ENCODE assay signal across 8 mouse cellular contexts in genomic region chr2:30801067-30801852, GRCm38 (mm10). TPM values are rescaled to one million over a fixed set of nuclear protein-coding genes. Genes with fewer than 3 reads are reported as not detected.
DNase-seq lines count a peak whose midpoint lies in the region; ATAC-seq lines count a peak whose summit lies in the region.

No protein-coding gene starts in this region.

- peak overlapping the region; percentile 50 for H3K4me3 ChIP-seq in embryonic facial prominence, embryonic 12.5 days
- peak overlapping the region; percentile 60 for H3K4me3 ChIP-seq in hindbrain, embryonic 10.5 days
- peak overlapping the region; percentile 48 for H3K4me3 ChIP-seq in liver, embryonic 11.5 days (ENCODE audit: low read depth, low read length)
- peak overlapping the region; percentile 40 for H3K4me3 ChIP-seq in neural tube, embryonic 12.5 days

- H3K27me3 ChIP-seq in embryonic facial prominence, embryonic 12.5 days: peaks cover 26% of the 10 kb centered on the region
- H3K27me3 ChIP-seq in hindbrain, embryonic 10.5 days (ENCODE audit: insufficient read depth, poor library complexity, severe bottlenecking): peaks cover 68% of the 10 kb centered on the region
- H3K27me3 ChIP-seq in liver, embryonic 11.5 days (replicated peaks; ENCODE audit: control insufficient read depth, insufficient read depth, low read length): peaks cover 61% of the 10 kb centered on the region
- H3K27me3 ChIP-seq in neural tube, embryonic 12.5 days (replicated peaks): peaks cover 24% of the 10 kb centered on the region

- H3K9me3 ChIP-seq in embryonic facial prominence, embryonic 12.5 days: no peaks in the 10 kb centered on the region
- no peaks in the 10 kb centered on the region for H3K9me3 ChIP-seq in hindbrain, embryonic 10.5 days
- no peaks in the 10 kb centered on the region for H3K9me3 ChIP-seq in liver, embryonic 11.5 days (ENCODE audit: control insufficient read depth, low read length)
- no peaks in the 10 kb centered on the region for H3K9me3 ChIP-seq in neural tube, embryonic 12.5 days

- DNase-seq in cerebellum, postnatal 25 days: peak; percentile 46 to 53
- DNase-seq in cerebellum, adult 9-10 months: no peak
- peak; percentile 61 for DNase-seq in CD4-positive, CD25-positive, alpha-beta regulatory T cell, adult 2 months (ENCODE audit: low read depth, low spot score)
- DNase-seq in hindbrain, embryonic 10.5 days (ENCODE audit: low spot score): peak; percentile 73
- peak; percentile 56 for DNase-seq in liver, embryonic 11.5 days (ENCODE audit: low spot score)
- no peak for DNase-seq in gastrocnemius, adult 8-10 months (ENCODE audit: low spot score in 2 of 2)

- peak overlapping the region; percentile 96 for H3K4me2 ChIP-seq in embryonic facial prominence, embryonic 12.5 days (replicated peaks)
- peak overlapping the region; percentile 84 for H3K4me2 ChIP-seq in liver, embryonic 11.5 days
- peak overlapping the region; percentile 95 for H3K4me2 ChIP-seq in neural tube, embryonic 12.5 days (replicated peaks)

- ATAC-seq in embryonic facial prominence, embryonic 12.5 days (ENCODE audit: insufficient number of reproducible peaks, insufficient read depth, low FRiP score, low TSS enrichment): no peak
- no peak for ATAC-seq in liver, embryonic 11.5 days (replicated peaks; ENCODE audit: low FRiP score)
- ATAC-seq in neural tube, embryonic 12.5 days (ENCODE audit: low FRiP score, low read depth): 0 out of 2 replicates have a peak, but pooled peaks have one; percentile 23

- no peaks in the 10 kb centered on the region for H3K36me3 ChIP-seq in embryonic facial prominence, embryonic 12.5 days
- no peaks in the 10 kb centered on the region for H3K36me3 ChIP-seq in hindbrain, embryonic 10.5 days
- no peaks in the 10 kb centered on the region for H3K36me3 ChIP-seq in liver, embryonic 11.5 days (ENCODE audit: control insufficient read depth, insufficient read depth, low read length)
- no peaks in the 10 kb centered on the region for H3K36me3 ChIP-seq in neural tube, embryonic 12.5 days

- H3K27ac ChIP-seq in embryonic facial prominence, embryonic 12.5 days: no peak overlapping the region
- H3K27ac ChIP-seq in hindbrain, embryonic 10.5 days: peak overlapping the region; percentile 87
- no peak overlapping the region for H3K27ac ChIP-seq in liver, embryonic 11.5 days (ENCODE audit: low read depth, low read length)
- H3K27ac ChIP-seq in neural tube, embryonic 12.5 days: no peak overlapping the region

- under 1% methylated on average over 76 of the region's 77 CpGs for WGBS in embryonic facial prominence, embryonic 12.5 days
- WGBS in hindbrain, embryonic 10.5 days: under 1% methylated on average over 77 of the region's 77 CpGs
- under 1% methylated on average over 74 of the region's 77 CpGs for WGBS in liver, embryonic 11.5 days
- WGBS in neural tube, embryonic 12.5 days: under 1% methylated on average over 77 of the region's 77 CpGs

- H3K4me1 ChIP-seq in embryonic facial prominence, embryonic 12.5 days: peaks cover 29% of the 10 kb centered on the region
- H3K4me1 ChIP-seq in hindbrain, embryonic 10.5 days (replicated peaks): peaks cover 49% of the 10 kb centered on the region
- H3K4me1 ChIP-seq in liver, embryonic 11.5 days (replicated peaks; ENCODE audit: control insufficient read depth, insufficient read depth, low read length): peaks cover 10% of the 10 kb centered on the region
- H3K4me1 ChIP-seq in neural tube, embryonic 12.5 days: peaks cover 21% of the 10 kb centered on the region

- peak overlapping the region; percentile 66 for H3K9ac ChIP-seq in embryonic facial prominence, embryonic 12.5 days
- H3K9ac ChIP-seq in liver, embryonic 11.5 days (ENCODE audit: low read depth, low read length): peak overlapping the region; percentile 16
- peak overlapping the region; percentile 61 for H3K9ac ChIP-seq in neural tube, embryonic 12.5 days

RNA-seq across cellular contexts. Expression of gene 1700001O22Rik, which starts 2.2 kb away (rescaled TPM):
- polyA plus RNA-seq in embryonic facial prominence, embryonic 12.5 days (2016; fragmentation: Nextera tagmentation; extraction: Ambion mirVana): 3.8 and 4.0 TPM in 2 replicates
- polyA plus RNA-seq in hindbrain, embryonic 10.5 days (2016; fragmentation: Nextera tagmentation; extraction: Ambion mirVana): 3.1 and 3.4 TPM in 2 replicates
- polyA plus RNA-seq in liver, embryonic 11.5 days (2014; fragmentation: Nextera tagmentation; extraction: Ambion mirVana): 0.40 and 0.75 TPM in 2 replicates
- polyA plus RNA-seq in neural tube, embryonic 12.5 days (2016; fragmentation: Nextera tagmentation; extraction: Ambion mirVana): 2.0 and 2.6 TPM in 2 replicates
- total RNA-seq in gastrocnemius, adult 8-10 months (2022): 10 to 100 TPM in 2 of 4 experiments, 1 to 10 TPM in 1, under 1 TPM in 1; 0.80 to 25.5 (median 10.2) TPM

RNA-seq across cellular contexts. Expression of gene Ntmt1, which starts 6.4 kb away (rescaled TPM):
- 105 and 106 TPM in 2 replicates for polyA plus RNA-seq in embryonic facial prominence, embryonic 12.5 days (2016; fragmentation: Nextera tagmentation; extraction: Ambion mirVana)
- polyA plus RNA-seq in hindbrain, embryonic 10.5 days (2016; fragmentation: Nextera tagmentation; extraction: Ambion mirVana): 125 and 134 TPM in 2 replicates
- 75.9 and 85.2 TPM in 2 replicates for polyA plus RNA-seq in liver, embryonic 11.5 days (2014; fragmentation: Nextera tagmentation; extraction: Ambion mirVana)
- polyA plus RNA-seq in neural tube, embryonic 12.5 days (2016; fragmentation: Nextera tagmentation; extraction: Ambion mirVana): 111 and 119 TPM in 2 replicates
- total RNA-seq in gastrocnemius, adult 8-10 months (2022): 10 to 100 TPM in 3 of 4 experiments, 1 to 10 TPM in 1; 9.7 to 14.5 (median 13.3) TPM

RNA-seq across cellular contexts. Expression of gene Asb6, which starts 28.9 kb away (rescaled TPM):
- polyA plus RNA-seq in embryonic facial prominence, embryonic 12.5 days (2016; fragmentation: Nextera tagmentation; extraction: Ambion mirVana): 40.0 and 41.8 TPM in 2 replicates
- polyA plus RNA-seq in hindbrain, embryonic 10.5 days (2016; fragmentation: Nextera tagmentation; extraction: Ambion mirVana): 46.1 and 46.5 TPM in 2 replicates
- polyA plus RNA-seq in liver, embryonic 11.5 days (2014; fragmentation: Nextera tagmentation; extraction: Ambion mirVana): 44.2 and 45.6 TPM in 2 replicates
- 38.0 and 41.3 TPM in 2 replicates for polyA plus RNA-seq in neural tube, embryonic 12.5 days (2016; fragmentation: Nextera tagmentation; extraction: Ambion mirVana)
- total RNA-seq in gastrocnemius, adult 8-10 months (2022): 1 to 10 TPM; 6.3 to 7.9 (median 7.2) TPM

RNA-seq across cellular contexts. Expression of gene Prrx2, which starts 33.5 kb away (rescaled TPM):
- polyA plus RNA-seq in embryonic facial prominence, embryonic 12.5 days (2016; fragmentation: Nextera tagmentation; extraction: Ambion mirVana): 106 and 121 TPM in 2 replicates
- 40.6 and 43.3 TPM in 2 replicates for polyA plus RNA-seq in hindbrain, embryonic 10.5 days (2016; fragmentation: Nextera tagmentation; extraction: Ambion mirVana)
- 8.2 and 9.4 TPM in 2 replicates for polyA plus RNA-seq in liver, embryonic 11.5 days (2014; fragmentation: Nextera tagmentation; extraction: Ambion mirVana)
- 9.8 and 11.3 TPM in 2 replicates for polyA plus RNA-seq in neural tube, embryonic 12.5 days (2016; fragmentation: Nextera tagmentation; extraction: Ambion mirVana)
- 1 to 10 TPM in 1 of 4 experiments, under 1 TPM in 3; 0.65 to 2.0 (median 0.78) TPM for total RNA-seq in gastrocnemius, adult 8-10 months (2022)

Comparison
In these comparisons a context has a peak if more than half of its experiments do, and no peak if none do; other contexts are left out.
1. DNase-seq: peak in cerebellum, postnatal 25 days (2 of 2), CD4-positive, CD25-positive, alpha-beta regulatory T cell, adult 2 months (single experiment), hindbrain, embryonic 10.5 days (single experiment) and liver, embryonic 11.5 days (single experiment); none in cerebellum, adult 9-10 months (single experiment) and gastrocnemius, adult 8-10 months (0 of 2).
2. H3K9ac ChIP-seq: peak in every context shown above with its lines; median percentile 66 in embryonic facial prominence, embryonic 12.5 days; 61 in neural tube, embryonic 12.5 days; 16 in liver, embryonic 11.5 days.
3. Peak in every context shown above with its lines, with median percentiles within 50 percentile points of each other: H3K4me2 ChIP-seq and H3K4me3 ChIP-seq.